Comparison of ENCODE assay signal across 23 mouse cellular contexts in genomic region chr13:64458181-64458580, GRCm38 (mm10). TPM values are rescaled to one million over a fixed set of nuclear protein-coding genes. Genes with fewer than 3 reads are reported as not detected.
A peak's percentile ranks its signal among the peaks of the same experiment; 100 is the strongest.
DNase-seq lines count a peak whose midpoint lies in the region; ATAC-seq and TF ChIP-seq lines count a peak whose summit lies in the region.
"Had no signal": no experiment of that assay in that cellular context is flagged by ENCODE, and none has a peak within 500 bp of the region (broad histone marks: within the 10 kb centered on the region; RNA-seq: fewer than 3 reads in every experiment).

No protein-coding gene starts in this region.

- H3K9ac ChIP-seq in liver, embryonic 14.5 days (replicated peaks): no peak overlapping the region
- no peak overlapping the region for H3K9ac ChIP-seq in liver, postnatal 0 days (replicated peaks)
- H3K9ac ChIP-seq: embryonic facial prominence, embryonic 12.5 days; intestine, embryonic 15.5 days; lung, embryonic 14.5 days had no signal

- peak; percentile 67 for DNase-seq in cerebellum, adult 11-12 months
- no peak for DNase-seq in cerebellum, adult 11 months
- no peak for DNase-seq in liver, embryonic 14.5 days (ENCODE audit: low read depth in 3 of 3, low spot score in 3 of 3)
- DNase-seq in liver, postnatal 0 days: no peak
- peak; percentile 42 to 64 for DNase-seq in cerebellum, postnatal 14 days
- DNase-seq in thymus, postnatal 36 days: no peak
- no peak for DNase-seq in right cerebral cortex, adult 2 months (ENCODE audit: low spot score in 2 of 2)
- DNase-seq: gastrocnemius, adult 2 months; layer of hippocampus, postnatal 36 days; lung, embryonic 14.5 days; thymus, postnatal 25 days had no signal

- no peaks in the 10 kb centered on the region for H3K36me3 ChIP-seq in liver, embryonic 14.5 days (replicated peaks; ENCODE audit: control insufficient read depth, insufficient read depth, low read depth)
- H3K36me3 ChIP-seq in liver, postnatal 0 days (replicated peaks; ENCODE audit: insufficient read depth, low read length): no peaks in the 10 kb centered on the region
- H3K36me3 ChIP-seq: embryonic facial prominence, embryonic 12.5 days; forebrain, embryonic 10.5 days; intestine, embryonic 15.5 days had no signal

- no peaks in the 10 kb centered on the region for H3K9me3 ChIP-seq in liver, embryonic 14.5 days (ENCODE audit: control insufficient read depth, low read length)
- peaks cover 2% of the 10 kb centered on the region; the same call in 1 of the 2 replicates for H3K9me3 ChIP-seq in liver, postnatal 0 days (ENCODE audit: low read length)
- H3K9me3 ChIP-seq: embryonic facial prominence, embryonic 12.5 days; intestine, embryonic 15.5 days had no signal

- H3K4me2 ChIP-seq in liver, embryonic 14.5 days (ENCODE audit: low read depth): no peak overlapping the region; the same call in 1 of the 2 replicates
- H3K4me2 ChIP-seq in liver, postnatal 0 days (ENCODE audit: low read depth, low read length): no peak overlapping the region
- H3K4me2 ChIP-seq: embryonic facial prominence, embryonic 12.5 days; intestine, embryonic 15.5 days; lung, embryonic 14.5 days; midbrain, embryonic 11.5 days had no signal

- H3K4me1 ChIP-seq in liver, embryonic 14.5 days (replicated peaks; ENCODE audit: control insufficient read depth in 2 of 2, insufficient read depth in 2 of 2, low read length in 1 of 2): peaks cover 0 to 13% of the 10 kb centered on the region in 2 experiments; a peak in 2 of 4 replicates
- no peaks in the 10 kb centered on the region for H3K4me1 ChIP-seq in liver, postnatal 0 days (ENCODE audit: insufficient read depth)
- H3K4me1 ChIP-seq: embryonic facial prominence, embryonic 12.5 days; forebrain, embryonic 10.5 days; intestine, embryonic 15.5 days had no signal

- no peak overlapping the region for H3K4me3 ChIP-seq in liver, embryonic 14.5 days (ENCODE audit: insufficient read depth in 1 of 2, low read depth in 2 of 2, low read length in 2 of 2)
- H3K4me3 ChIP-seq in liver, postnatal 0 days (ENCODE audit: low read depth, low read length): no peak overlapping the region
- H3K4me3 ChIP-seq: embryonic facial prominence, embryonic 12.5 days; forebrain, embryonic 10.5 days; gastrocnemius, adult 2 months; intestine, embryonic 15.5 days had no signal

- no peak for ATAC-seq in liver, embryonic 14.5 days (ENCODE audit: insufficient read depth)
- ATAC-seq in liver, postnatal 0 days: no peak
- ATAC-seq: Patski had no signal

- H3K27me3 ChIP-seq in liver, embryonic 14.5 days (ENCODE audit: control insufficient read depth, insufficient read depth, low read length): no peaks in the 10 kb centered on the region
- no peaks in the 10 kb centered on the region for H3K27me3 ChIP-seq in liver, postnatal 0 days (ENCODE audit: insufficient read depth, low read length)
- H3K27me3 ChIP-seq: CH12.LX; embryonic facial prominence, embryonic 12.5 days; intestine, embryonic 15.5 days; Patski had no signal

- TF ChIP-seq CTCF in liver, embryonic 14.5 days (IDR thresholded peaks at IDR 0.05; ENCODE audit: low read depth): no peak
- no peak for TF ChIP-seq CTCF in liver, postnatal 0 days (IDR thresholded peaks at IDR 0.05; ENCODE audit: low read depth)

- WGBS in liver, embryonic 14.5 days (ENCODE audit: insufficient replicate concordance): 86% methylated on average over 14 of the region's 14 CpGs
- 86% methylated on average over 14 of the region's 14 CpGs for WGBS in liver, postnatal 0 days (ENCODE audit: insufficient replicate concordance)

- TF ChIP-seq EP300 in liver, embryonic 14.5 days (IDR thresholded peaks at IDR 0.05; ENCODE audit: low read depth): no peak
- no peak for TF ChIP-seq EP300 in liver, postnatal 0 days (IDR thresholded peaks at IDR 0.05; ENCODE audit: low read depth)

- peak overlapping the region; percentile 12; the same call in 1 of the 2 replicates for H3K27ac ChIP-seq in liver, embryonic 14.5 days
- H3K27ac ChIP-seq in liver, postnatal 0 days (ENCODE audit: low read depth): no peak overlapping the region
- H3K27ac ChIP-seq: embryonic facial prominence, embryonic 12.5 days; forebrain, embryonic 10.5 days; gastrocnemius, adult 2 months; intestine, embryonic 15.5 days; macrophage had no signal

RNA-seq across cellular contexts. Expression of gene Cdk20, which starts 26.1 kb away (rescaled TPM):
- polyA plus RNA-seq in liver, embryonic 14.5 days (2012; rRNA removed): 3.6 and 3.7 TPM in 2 replicates
- polyA plus RNA-seq in liver, embryonic 14.5 days (2014; fragmentation: Nextera tagmentation; extraction: Ambion mirVana): 2.7 and 3.4 TPM in 2 replicates
- 4.5 and 4.8 TPM in 2 replicates for polyA plus RNA-seq in liver, postnatal 0 days (2015; fragmentation: Nextera tagmentation; extraction: Ambion mirVana)

RNA-seq across cellular contexts. Expression of gene Fam240b, which starts 39.4 kb away (rescaled TPM):
- polyA plus RNA-seq in liver, embryonic 14.5 days (2012; rRNA removed): not detected in 2 replicates
- polyA plus RNA-seq in liver, embryonic 14.5 days (2014; fragmentation: Nextera tagmentation; extraction: Ambion mirVana): not detected in 2 replicates
- not detected in 2 replicates for polyA plus RNA-seq in liver, postnatal 0 days (2015; fragmentation: Nextera tagmentation; extraction: Ambion mirVana)
- polyA plus RNA-seq: brain, embryonic 14.5 days; cortical plate, adult 2 months; embryonic facial prominence, embryonic 12.5 days; forebrain, embryonic 10.5 days; heart, embryonic 16.5 days; hindbrain, embryonic 11.5 days; intestine, embryonic 15.5 days; limb, embryonic 11.5 days; lung, embryonic 14.5 days; macrophage; midbrain, embryonic 11.5 days; Patski had no signal

Comparison
In these comparisons a context has a peak if more than half of its experiments do, and no peak if none do; other contexts are left out.
1. DNase-seq: peak in cerebellum, adult 11-12 months (single experiment) and cerebellum, postnatal 14 days (2 of 2); none in cerebellum, adult 11 months (single experiment), liver, embryonic 14.5 days (0 of 3), liver, postnatal 0 days (single experiment), thymus, postnatal 36 days (0 of 2) and right cerebral cortex, adult 2 months (0 of 2).